Mouse (Mus musculus): ENCODE data around the gene Tcp10b.
"Not testable (repeated sequence)": the region's sequence is repeated elsewhere in the genome, so short reads cannot be mapped to it uniquely, and the experiment has no call there.

Gene Tcp10b

DNA sequence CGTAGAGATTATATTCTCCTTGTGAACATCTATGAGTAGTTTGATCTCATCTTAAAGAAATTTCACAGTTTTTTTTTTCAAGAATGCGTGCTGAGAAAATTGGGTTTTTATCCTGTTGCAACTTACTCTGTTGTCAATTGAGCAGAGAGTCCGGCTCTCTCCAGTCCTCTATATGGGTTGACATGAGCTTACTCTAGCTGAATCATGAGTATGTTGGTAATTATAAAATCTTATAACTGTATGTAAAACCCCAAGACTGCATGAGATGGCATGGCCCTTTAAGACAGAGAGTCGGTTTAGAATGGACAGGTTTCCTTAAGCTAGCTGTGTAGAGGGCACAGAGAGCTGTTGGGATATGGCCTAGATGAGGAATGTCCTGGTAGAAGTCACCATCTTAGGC is at the start of gene Tcp10b:
Gene Tcp10b (plus strand): TSS at position 301 of the 400 bp plus-strand sequence.
- not testable (repeated sequence) for DNase-seq

DNA sequence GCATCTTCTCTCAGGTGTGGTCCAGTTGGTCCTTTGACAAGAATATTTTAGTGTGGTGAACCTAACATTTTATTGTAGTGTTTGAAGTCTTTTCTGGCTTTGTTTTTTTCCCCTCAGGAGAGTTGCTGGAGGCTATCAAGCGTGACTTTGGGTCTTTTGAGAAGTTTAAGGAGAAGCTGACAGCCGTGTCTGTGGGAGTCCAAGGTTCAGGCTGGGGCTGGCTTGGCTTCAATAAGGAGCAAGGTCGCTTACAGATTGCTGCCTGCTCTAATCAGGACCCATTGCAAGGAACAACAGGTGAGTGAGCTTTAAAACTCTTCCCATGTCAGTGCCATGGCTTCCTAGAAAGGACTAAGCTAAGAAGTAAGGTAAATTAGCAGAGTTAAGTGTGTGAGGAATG is 47.6 kb upstream of the Tcp10b start:
- no peak for DNase-seq

DNA sequence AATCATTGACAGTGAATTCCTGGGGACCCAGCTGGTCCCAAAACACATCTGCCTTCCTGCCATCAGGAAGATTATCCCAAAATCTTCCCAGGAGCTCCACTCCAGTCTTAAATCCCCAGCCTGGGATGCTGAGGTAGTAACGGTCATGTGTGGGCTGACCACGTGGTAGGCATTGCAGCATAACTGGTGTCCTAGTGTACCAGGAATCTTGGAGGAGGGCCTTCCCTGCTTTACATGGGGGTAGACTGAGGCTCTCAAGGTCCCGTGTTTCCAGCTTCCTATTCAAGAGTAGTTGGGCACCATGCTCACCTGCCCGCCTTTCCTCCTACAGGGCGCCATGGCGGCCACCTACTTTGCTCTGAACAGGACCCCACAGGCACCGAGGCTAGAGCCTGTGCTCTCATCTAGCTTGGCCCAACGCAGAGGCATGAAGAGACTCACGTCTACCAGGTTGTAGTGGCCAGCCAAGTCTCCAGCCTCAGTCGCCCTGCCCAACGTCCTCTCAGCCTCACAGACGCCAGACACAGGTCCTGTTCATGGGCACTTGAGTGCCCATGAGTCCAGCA is 24.2 kb upstream of the Tcp10b start:
- DNase-seq, result not testable (repeated sequence)

DNA sequence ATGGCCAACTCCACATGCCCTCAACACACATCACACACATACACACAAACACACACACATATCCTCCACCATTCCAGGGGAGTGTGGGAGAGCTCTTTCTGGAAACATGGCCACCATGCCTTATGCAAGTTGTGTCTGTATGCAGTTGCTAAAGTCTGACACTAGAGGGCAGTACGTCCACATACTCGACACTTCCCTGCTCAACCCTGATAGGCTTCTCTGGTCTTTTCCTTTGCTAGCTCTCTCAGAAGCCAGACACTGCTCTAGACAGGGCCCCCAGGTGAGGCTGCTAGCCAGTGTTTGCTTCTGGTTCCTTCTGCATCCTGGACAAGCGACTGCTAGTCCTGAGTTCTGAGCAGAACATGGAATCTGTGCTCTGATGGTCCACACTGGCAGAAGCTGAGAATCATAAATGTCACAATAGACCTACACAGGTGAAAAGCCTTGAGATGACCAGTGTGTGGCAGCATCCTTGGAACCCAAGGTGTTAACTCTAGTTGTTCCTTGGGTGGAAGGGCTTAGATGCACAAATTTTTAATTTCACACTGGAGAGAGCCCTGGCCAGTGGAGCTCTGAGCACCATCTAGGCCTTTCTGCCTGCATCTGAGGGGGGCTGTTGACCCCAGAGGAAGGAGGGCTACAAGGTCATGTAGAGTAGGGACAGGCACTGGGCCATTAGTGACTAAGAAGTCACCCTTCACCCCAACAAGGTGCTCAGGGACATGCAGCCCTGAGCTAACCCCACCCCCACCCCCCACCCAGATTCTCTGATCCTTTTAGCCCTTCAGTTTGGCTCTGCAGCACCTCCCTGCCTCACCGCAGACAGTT is 16.8 kb upstream of the Tcp10b start:
- DNase-seq, result peak; percentile 25 to 54

DNA sequence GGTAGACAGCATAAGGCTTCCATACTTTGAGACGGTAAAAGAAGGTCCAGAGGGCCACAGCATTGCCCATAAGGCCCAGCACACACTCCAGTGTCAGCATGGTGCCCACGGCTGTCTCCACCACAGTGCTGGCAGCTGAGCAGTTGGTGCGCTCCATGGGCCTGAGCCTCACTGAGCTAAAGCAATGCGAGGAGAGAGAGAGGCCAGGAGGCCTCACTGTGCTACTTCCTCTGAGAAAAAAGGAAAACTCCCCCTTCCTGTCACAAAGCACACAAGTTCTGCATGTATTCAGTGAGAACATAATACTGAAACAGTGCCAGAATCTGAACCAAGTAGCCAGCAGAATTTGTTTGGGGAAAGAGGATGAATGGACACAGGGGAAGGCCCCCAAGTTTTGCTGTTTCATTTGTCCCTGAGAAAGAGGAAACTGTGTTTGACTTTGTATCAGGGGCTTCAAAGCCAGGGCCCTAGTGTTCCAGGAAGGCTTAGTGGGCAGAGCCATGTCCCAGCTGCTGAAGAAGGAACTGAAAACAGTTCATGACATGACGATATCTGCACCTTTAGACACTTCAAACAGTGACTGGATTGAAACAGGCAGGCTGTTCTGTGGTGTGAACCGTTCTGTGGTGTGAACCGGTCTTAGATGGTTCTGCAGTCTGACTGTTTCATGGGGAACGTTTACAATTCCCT is 8.6 kb upstream of the Tcp10b start, which contains the start of gene Gpr31b:
Gene Gpr31b (minus strand): TSS at position 173 of the 690 bp plus-strand sequence.
- DNase-seq, result not testable (repeated sequence)

DNA sequence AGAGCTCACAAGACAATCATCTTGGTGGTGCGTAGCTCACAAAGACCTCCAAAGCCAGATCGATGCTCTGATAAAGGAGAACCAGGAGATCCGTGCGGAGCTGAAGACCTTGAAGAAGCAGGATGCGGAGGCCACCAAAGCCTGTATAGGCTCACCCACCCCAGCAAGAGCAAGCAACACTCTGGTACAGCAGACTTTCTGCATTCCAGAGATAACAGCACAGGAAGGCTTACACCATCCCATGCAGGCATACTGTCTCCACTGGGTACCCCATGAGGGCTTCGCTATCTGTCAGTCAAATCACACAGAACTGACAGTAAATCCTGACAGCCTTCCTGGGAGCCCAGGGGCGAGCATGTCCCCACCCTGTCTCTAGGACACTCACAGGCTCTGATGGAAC is 2.0 kb downstream of the Tcp10b start:
- not testable (repeated sequence) for DNase-seq

DNA sequence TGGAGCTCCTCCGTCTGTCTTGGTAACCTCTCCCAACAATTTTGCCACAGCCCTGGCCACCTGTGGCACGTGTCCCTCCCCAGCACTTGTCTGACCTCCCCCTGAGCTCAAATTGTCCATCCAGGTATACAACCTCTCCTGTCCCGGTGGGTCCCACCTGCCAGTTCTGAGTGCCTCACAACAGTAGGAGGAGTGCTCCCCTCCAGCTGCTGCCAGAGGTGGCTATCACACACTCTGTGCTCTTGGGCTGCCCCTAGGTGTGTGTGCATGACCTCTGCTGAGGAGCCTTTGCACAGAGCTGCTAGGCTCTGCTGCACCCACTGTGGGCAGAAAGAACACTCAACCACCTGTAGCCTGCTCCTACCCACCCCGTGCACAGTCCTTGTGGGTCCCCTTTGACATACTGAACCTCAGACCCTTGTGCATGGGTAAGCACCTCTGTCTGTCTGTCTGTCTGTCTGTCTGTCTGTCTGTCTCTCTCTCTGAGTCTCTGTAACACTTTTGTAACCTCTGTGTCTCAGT is 7.0 kb downstream of the Tcp10b start:
- not testable (repeated sequence) for DNase-seq

DNA sequence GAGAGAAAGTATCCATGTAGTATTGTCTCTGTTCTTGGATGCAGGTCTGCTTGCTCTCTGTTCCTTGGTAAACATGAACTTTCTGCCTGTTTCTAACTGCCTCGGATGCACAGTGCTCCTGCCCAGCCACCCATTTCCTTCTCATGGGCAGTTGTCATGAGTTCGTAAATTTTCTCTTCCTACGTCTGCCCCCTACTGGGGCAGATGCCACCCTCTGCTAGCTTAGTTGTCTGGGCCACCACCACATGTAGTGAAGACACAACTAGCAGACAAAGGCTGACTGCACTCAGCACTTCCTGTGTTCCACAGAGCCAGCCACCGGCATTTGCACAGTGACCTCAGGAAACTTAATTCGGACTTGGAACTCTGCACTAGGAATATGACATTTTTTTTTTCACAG is 8.3 kb downstream of the Tcp10b start:
- not testable (repeated sequence) for DNase-seq

DNA sequence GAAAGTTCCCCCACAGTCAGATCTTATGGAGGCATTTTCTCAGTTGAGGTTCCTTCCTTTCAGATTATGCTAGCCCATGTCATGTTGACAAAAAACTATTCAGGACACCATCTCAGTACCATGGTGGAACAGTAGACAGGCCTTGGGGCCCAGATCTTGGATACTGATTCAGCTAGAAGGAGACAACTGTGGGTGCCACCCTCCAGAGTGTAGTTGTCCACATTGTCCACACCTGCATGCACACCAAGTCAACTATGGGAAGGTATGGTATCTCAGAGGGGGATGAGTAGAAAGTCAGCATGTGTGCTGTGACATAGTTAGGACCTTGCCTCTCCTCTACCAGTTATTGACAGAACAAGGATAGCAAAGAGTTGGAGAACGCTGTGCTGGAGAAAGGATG is 30.6 kb downstream of the Tcp10b start:
- DNase-seq, result not testable (repeated sequence)

DNA sequence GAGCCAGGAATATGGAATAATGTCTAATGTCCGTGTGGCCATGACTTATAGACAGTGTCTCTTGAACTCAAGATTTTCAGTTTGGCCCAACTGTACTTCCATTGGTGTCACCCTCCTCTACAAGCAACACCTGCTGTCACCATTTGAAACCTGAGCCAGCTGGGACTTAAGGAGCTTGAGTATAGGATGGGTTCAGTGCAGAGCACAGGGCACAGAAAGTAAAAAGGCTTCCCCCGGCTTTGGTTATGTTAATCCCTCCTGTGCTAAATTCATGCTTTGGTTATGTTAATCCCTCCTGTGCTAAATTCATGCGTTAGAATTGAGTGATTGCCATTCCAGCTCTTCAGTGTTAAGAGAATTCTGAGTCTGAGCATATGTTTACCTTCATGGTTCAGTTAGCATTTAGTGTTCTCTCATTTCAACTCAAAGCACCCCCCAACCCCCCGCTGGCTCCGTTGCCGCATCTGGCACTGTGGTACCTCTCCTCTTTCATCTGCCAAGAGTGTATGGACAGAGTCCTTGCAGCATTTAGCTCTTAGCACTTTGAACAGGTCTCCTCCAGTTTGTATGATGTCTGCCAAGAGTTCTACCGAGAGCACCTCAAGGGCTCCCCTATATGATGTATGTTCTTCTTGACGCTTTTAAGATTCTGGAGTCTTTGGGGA is 31.3 kb downstream of the Tcp10b start:
- DNase-seq, result not testable (repeated sequence)

DNA sequence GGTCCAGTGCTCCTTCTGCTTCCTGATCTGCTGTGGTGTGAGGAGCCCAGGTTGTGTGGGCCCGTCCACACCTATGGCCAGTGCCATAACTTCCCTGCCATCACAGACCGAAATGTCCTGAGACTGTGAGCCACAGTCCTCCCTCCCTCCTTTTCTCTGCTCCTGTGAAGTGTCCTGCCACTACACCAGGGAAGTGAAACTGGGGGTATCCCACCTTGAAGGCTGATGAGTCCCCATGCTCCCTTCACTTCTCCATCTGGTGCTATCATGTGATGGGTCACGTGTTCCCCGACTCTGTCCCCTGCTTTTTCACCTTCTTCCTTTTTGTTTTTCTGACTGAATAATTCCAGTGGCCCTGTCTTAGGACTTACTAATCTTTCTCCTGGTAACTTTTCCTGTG is 32.1 kb downstream of the Tcp10b start:
- DNase-seq, result not testable (repeated sequence)

DNA sequence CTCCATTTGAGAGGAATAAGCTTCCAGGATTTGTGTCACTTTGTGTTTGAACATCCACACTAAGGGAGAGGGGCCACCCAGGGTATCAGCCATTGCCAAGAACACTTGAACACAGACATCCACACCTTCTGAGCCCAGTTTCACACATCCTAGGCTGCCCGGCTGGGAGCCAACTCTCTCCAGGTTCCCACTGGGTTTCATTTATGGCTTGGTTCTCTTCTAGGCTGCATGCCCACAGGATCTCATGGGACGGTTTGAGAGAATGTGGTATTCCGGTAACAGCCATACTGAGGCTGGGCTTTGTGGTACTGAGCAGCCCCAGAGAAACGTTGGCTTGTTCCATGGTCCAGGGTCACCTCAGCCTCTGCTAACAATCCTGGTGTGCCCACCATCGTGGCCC is 45.7 kb downstream of the Tcp10b start:
- not testable (repeated sequence) for DNase-seq

DNA sequence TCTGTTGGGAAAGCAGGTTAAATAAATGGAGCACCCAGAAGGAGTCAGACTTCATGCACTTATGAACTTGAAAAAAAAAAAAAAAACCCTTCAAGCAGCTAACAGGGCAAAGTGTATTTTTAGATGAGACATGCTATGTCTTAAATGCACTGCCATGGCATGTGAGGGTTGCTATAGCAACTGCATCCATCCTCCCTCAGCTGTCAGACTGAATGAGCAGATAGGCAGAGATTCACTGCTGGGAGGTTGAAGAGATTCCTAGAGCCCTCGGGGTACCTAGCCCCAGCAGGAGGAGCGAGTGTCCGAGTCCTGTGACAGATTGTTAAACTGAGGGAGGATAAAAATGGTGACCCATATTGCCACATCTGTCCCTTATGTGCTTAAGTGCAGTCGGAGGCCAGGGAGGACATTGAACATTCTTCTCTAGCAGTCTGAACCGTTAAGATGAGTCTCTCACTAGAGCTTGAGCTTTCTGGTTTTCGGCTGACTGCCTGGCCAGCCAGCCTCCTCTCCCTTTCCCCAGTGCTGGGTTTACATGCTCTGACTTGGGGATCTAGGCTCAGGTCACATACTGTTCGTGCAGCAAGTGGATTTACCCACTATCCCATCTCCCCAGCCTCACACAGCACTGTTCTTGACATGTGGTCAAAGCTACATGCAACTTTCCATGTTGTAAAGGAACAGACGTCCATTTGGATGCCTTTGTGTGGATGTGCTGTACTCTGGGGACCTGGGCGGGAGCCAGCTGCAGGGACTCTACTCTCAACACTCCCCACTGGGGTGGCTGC is 51.8 kb downstream of the Tcp10b start:
- not testable (repeated sequence) for DNase-seq

DNA sequence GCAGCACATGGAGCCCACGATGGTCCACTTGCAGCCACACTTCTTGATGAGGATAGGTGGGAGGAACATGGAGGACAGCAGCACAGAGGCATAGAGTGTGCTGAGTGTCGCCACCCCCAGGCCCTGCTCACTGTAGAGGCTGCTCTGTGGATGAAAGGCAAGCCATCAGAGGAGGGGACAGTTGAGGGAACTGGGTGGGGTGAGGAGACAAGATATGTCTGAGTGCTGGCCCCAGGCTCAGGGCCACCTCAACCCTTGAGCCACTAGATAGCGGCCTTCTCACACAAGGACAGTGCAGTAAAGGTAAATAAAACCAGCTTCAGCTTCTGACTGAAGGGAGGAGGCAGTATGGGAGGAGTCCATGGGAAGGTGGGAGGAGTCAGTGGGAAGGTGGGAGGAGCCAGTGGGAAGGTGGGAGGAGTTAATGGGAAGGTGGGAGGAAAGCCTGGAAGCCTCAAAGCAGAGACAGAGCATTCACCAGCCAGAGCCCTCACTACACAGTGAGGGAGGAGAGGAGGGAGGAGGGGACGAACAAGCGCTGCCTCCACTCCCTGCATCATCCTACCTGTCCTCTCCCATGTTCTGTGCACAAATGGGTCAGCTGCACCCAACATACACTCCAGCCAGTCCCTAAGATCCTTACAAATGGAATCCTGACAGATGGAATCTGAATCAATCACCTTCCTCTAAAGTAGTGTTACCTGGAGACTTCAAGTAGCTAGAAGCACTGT is 62.6 kb downstream of the Tcp10b start:
- DNase-seq, result not testable (repeated sequence)

DNA sequence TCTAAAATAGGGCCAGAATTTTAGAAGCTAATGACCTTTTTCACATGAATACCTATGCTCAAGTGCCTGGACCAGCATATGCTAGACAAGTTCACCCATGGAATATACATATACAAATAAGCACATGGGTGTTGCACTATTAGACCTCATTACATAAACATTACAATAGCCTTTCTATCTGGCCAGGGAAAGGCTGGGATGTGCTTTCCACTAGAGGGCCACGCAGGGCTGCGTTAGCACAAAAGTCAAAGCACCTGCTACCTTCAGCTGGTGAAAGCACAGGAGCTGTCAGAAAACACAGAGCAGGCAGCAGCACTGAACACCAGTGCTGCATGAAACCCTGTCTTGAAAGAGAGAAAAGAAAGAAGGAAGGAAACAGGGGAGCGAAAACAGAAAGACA is 63.3 kb downstream of the Tcp10b start:
- DNase-seq, result not testable (repeated sequence)

DNA sequence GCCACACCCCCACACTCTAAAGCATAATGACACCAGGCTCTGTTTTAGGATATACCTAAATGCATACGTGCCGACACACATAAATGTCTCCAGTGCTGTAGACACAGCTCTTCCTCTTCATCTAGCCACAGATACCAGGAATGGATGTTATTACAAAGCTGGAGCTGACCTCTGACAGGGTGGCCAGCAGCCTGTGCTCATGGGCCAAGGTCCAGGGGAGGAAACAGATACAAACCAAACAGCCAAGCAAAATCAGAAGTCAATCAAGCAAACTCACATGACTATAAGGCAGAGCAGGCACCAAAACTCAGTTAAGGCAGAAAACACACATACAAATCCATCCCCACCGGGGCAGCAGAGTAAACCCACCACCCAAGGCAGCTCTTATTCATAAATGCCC is 68.4 kb downstream of the Tcp10b start:
- DNase-seq, result not testable (repeated sequence)

DNA sequence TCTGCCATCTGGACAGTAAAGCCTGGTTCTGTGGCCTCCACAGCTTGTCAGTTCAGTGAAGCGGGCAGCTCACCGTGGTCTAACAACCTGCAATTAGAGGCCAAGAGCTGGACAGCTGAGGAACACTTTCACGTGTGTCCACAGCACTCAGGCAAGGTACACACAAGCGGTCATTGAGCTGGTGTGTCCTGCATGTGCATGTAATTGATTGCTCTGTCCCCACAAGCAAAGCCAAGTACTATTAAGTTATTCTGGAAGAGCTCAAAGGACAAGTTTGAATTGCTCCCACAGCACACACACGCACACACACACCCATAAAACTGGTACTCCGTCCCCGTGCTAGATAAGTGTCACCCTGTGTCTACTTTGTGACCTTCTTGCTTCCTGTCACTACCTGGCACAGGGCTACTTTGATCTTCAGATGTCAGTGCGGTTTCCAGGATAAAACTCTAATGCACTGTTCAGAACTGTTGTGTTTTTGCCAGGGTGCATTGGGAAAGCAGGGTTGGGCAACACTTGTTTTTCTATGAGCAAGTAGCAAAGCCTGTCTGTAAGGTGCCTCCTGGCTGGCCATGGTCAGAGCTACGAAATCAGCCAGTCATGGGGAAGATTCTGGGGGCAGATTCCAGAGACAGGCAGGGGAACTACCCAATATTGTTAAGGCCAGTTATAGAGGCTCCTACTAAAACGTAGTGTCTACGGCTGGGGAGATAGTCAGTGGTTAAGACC is 69.0 kb downstream of the Tcp10b start:
- DNase-seq, result not testable (repeated sequence)

DNA sequence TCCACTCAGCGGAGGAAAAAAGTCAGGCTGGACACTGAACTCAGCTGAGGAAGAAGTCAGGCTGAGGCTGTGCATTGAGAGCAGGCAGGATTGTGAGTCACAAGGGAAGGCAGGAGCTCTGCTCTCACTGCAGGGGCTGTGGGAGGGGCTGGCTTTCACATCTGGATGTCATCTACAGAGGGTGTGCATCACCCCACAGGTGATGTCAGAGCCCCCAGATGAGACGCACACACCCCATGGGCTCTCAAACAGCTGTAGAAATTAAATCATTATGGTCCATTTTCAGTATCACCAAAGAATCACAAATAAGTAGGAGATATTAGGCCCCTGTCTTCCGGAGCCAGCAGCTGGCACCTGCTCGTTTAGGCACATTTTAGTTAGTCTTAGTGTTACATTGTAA is 70.8 kb downstream of the Tcp10b start, which contains the start of gene Unc93a:
Gene Unc93a (minus strand): TSS at position 101 of the 400 bp plus-strand sequence.
- not testable (repeated sequence) for DNase-seq

Measured in lung, postnatal 4 days (tissue).